Mouse (Mus musculus): ENCODE results near the gene Coq2. TPM values are rescaled to one million over a fixed set of nuclear protein-coding genes. Genes with fewer than 3 reads are reported as not detected.

Coq2 gene
- polyA plus RNA-seq, 1 experiment from 2014 or later, result 49.6 TPM

DNA sequence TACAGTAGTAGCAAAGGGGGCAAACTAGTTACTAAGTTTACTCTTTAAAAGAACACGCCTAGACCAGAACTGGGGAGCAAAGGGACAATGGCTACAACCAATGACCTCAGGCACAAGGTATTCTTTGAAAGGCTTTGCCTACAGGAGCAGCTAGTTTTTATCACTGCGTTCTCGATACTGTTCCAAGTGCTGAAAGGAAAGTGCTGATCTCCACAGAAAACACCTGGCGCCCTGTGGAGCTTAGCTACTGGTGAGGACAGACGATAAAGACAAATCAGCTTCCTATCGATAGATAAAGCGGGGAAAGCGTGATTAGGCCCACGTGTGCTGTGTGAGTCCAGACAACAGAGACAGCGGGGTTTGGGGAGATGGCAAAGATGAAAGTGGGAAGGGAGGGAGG is 26.9 kb downstream of the Coq2 start:
- Histone ChIP-seq H3K4me3 (ENCODE audit: low read length) (no peak overlapping the region), H3K27me3 (replicated peaks; ENCODE audit: control insufficient read depth, insufficient read depth, low read length) (no peaks in the 10 kb centered on the region), H3K4me1 (ENCODE audit: control insufficient read depth, insufficient read depth, low read depth, low read length) (no peaks in the 10 kb centered on the region), H3K27ac (ENCODE audit: low read depth, low read length) (no peak overlapping the region), H3K9me3 (ENCODE audit: control insufficient read depth, low read length) (no peaks in the 10 kb centered on the region), H3K36me3 (ENCODE audit: control insufficient read depth, insufficient read depth, low read length) (no peaks in the 10 kb centered on the region), H3K9ac (ENCODE audit: low read depth, low read length) (no peak overlapping the region), H3K4me2 (ENCODE audit: low read length) (no peak overlapping the region)
- WGBS, result 64% methylated on average over 10 of the region's 10 CpGs
- no peak for ATAC-seq

DNA sequence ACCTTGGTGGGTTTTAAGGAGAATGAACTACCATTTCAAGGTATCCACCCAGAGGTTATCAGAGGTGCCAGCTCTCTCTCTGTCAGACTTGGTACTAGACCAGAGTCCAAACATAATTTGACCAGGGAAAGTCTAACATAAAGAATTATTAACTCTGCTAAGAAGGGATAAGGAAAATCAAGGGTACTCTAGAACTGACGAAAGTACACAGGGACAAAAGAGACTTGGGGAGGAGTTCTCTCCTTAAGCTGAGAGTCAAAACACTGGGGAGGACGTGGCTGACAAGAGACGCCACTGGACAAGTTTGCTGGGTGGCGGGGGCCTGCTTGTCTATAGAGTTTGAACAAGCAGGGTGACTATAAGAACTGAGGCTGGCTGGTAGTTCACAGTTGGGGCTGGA is 28.4 kb downstream of the Coq2 start:
- WGBS, result 78% methylated on average over 4 of the region's 4 CpGs
- no peaks in the 10 kb centered on the region for H3K9me3 ChIP-seq (ENCODE audit: control insufficient read depth, low read length)
- no peaks in the 10 kb centered on the region for H3K4me1 ChIP-seq (ENCODE audit: control insufficient read depth, insufficient read depth, low read depth, low read length)
- H3K9ac ChIP-seq (ENCODE audit: low read depth, low read length), result no peak overlapping the region
- H3K4me2 ChIP-seq (ENCODE audit: low read length), result no peak overlapping the region
- no peaks in the 10 kb centered on the region for H3K36me3 ChIP-seq (ENCODE audit: control insufficient read depth, insufficient read depth, low read length)
- H3K4me3 ChIP-seq (ENCODE audit: low read length), result no peak overlapping the region
- H3K27ac ChIP-seq (ENCODE audit: low read depth, low read length), result no peak overlapping the region
- no peak for ATAC-seq
- H3K27me3 ChIP-seq (replicated peaks; ENCODE audit: control insufficient read depth, insufficient read depth, low read length), result no peaks in the 10 kb centered on the region

DNA sequence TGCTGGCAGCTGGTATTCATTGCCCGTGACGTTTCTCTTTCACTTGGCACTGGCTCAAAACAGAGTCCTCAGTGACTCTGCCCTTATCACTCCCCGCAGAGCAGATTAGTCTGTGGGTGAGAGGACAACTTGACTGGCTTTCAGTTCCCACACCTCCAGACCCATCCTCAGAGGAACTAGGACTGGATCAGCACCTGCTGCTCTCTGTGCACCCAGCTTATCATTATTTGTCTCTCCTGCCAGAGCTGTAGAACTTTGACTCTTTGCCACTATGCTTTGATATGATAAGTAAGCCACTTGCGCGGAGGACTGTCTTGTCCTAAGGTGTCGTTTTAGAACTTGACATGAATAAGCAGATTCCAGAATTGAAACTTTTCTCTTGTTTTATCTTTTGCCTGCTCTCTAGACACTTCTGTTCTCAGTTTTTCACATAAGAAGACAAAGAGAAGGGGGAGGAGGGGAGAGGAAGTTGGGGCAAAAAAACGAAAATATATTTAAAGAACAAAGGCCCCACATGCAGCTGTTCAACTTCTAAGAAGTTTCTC is 30.9 kb downstream of the Coq2 start:
- Histone ChIP-seq H3K9me3 (ENCODE audit: control insufficient read depth, low read length) (no peaks in the 10 kb centered on the region), H3K4me2 (ENCODE audit: low read length) (no peak overlapping the region), H3K36me3 (ENCODE audit: control insufficient read depth, insufficient read depth, low read length) (no peaks in the 10 kb centered on the region), H3K4me1 (ENCODE audit: control insufficient read depth, insufficient read depth, low read depth, low read length) (no peaks in the 10 kb centered on the region), H3K4me3 (ENCODE audit: low read length) (no peak overlapping the region), H3K27ac (ENCODE audit: low read depth, low read length) (no peak overlapping the region), H3K9ac (ENCODE audit: low read depth, low read length) (no peak overlapping the region), H3K27me3 (replicated peaks; ENCODE audit: control insufficient read depth, insufficient read depth, low read length) (no peaks in the 10 kb centered on the region)
- 72% methylated on average over 7 of the region's 7 CpGs for WGBS
- ATAC-seq, result no peak

DNA sequence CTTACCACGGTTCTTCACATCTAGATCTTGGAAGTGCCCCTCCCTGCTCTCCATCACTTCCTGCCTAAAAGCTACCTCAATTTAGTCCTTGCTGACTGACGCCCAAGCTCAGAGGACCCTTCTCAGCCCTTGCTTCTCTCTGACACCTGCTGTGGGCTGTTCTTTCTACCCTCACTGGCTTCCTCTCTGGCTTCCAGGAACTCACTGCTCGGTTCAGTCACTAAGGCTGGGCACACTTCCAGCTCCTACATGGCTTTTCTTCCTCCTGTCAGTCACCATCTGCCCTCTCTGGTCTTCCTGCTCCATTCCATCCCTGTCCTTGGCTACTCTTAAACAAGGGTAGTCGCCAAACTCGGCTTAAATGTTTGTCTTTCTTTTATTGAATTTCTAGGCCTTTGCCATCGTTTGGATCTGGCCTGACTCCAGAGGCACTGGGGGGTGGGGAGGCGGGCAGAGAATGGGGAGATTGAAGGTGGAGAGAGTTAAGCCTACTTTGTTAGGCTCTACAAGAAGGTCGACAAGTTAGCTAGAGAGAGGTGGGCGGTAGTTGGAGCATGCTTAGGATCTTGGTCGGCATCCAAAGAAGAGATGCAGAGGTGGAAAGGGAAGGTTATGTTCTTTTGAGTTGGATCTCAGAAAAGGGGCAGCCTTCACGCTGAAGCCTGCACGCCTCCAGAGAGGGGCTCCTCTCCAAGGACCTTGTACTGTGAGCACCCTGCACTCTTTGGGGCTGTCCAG is 31.5 kb downstream of the Coq2 start:
- Histone ChIP-seq H3K4me1 (ENCODE audit: control insufficient read depth, insufficient read depth, low read depth, low read length) (no peaks in the 10 kb centered on the region), H3K4me3 (ENCODE audit: low read length) (no peak overlapping the region), H3K27ac (ENCODE audit: low read depth, low read length) (no peak overlapping the region), H3K9me3 (ENCODE audit: control insufficient read depth, low read length) (no peaks in the 10 kb centered on the region), H3K9ac (ENCODE audit: low read depth, low read length) (no peak overlapping the region), H3K36me3 (ENCODE audit: control insufficient read depth, insufficient read depth, low read length) (no peaks in the 10 kb centered on the region), H3K27me3 (replicated peaks; ENCODE audit: control insufficient read depth, insufficient read depth, low read length) (no peaks in the 10 kb centered on the region), H3K4me2 (ENCODE audit: low read length) (no peak overlapping the region)
- 70% methylated on average over 12 of the region's 12 CpGs for WGBS
- 0 out of 2 replicates have a peak, but pooled peaks have one; percentile 40 for ATAC-seq

DNA sequence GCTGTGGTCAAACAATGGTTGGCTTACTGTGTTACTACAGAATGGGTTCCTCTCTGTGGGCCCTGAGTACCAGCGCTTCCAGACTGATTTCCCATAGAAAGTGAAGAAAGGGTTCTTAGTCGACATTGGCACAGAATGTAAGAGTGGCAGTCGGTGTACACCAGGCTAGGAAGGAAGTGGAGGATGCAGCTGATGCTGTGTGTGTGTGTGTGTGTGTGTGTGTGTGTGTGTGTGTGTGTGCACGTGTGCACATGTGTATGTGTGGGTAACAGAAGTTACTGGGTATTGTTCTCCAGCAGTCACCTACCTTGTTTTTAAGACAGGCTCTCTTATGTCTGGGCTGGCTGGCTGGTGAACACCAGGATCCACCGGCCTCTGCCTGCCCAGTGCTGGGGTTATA is 32.6 kb downstream of the Coq2 start:
- 85% methylated on average over 5 of the region's 5 CpGs for WGBS

DNA sequence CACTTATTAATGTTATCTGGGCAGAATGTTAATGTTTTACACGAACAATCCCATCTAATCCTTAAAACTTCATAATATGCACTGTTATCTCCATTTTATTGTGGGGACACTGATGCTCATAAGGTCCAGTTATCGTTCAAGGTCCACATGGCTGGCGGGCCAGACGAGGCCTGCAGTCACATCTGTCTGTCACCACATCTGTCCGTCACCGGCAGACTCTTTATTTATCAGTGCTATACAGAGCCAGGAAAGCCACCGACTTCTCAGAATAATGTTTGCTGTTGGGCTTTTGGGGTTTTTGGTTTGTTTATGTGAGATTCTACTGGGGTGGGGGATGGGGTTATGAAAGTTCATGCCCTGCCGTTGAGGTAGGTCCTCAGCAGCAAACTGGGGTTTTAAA is 36.5 kb downstream of the Coq2 start:
- no peaks in the 10 kb centered on the region for H3K9me3 ChIP-seq (ENCODE audit: control insufficient read depth, low read length)
- no peak for ATAC-seq
- no peak overlapping the region for H3K4me2 ChIP-seq (ENCODE audit: low read length)
- no peaks in the 10 kb centered on the region for H3K4me1 ChIP-seq (ENCODE audit: control insufficient read depth, insufficient read depth, low read depth, low read length)
- WGBS, result 89% methylated on average over 8 of the region's 8 CpGs
- no peak overlapping the region for H3K4me3 ChIP-seq (ENCODE audit: low read length)
- H3K27ac ChIP-seq (ENCODE audit: low read depth, low read length), result no peak overlapping the region
- no peak overlapping the region for H3K9ac ChIP-seq (ENCODE audit: low read depth, low read length)
- no peaks in the 10 kb centered on the region for H3K27me3 ChIP-seq (replicated peaks; ENCODE audit: control insufficient read depth, insufficient read depth, low read length)
- no peaks in the 10 kb centered on the region for H3K36me3 ChIP-seq (ENCODE audit: control insufficient read depth, insufficient read depth, low read length)

More for the DNA sequence above, 32.6 kb downstream of the Coq2 start:
- Histone ChIP-seq H3K27me3 (replicated peaks; ENCODE audit: control insufficient read depth, insufficient read depth, low read length) (no peaks in the 10 kb centered on the region), H3K27ac (ENCODE audit: low read depth, low read length) (no peak overlapping the region), H3K4me1 (ENCODE audit: control insufficient read depth, insufficient read depth, low read depth, low read length) (no peaks in the 10 kb centered on the region), H3K4me2 (ENCODE audit: low read length) (no peak overlapping the region), H3K9me3 (ENCODE audit: control insufficient read depth, low read length) (no peaks in the 10 kb centered on the region), H3K9ac (ENCODE audit: low read depth, low read length) (no peak overlapping the region), H3K36me3 (ENCODE audit: control insufficient read depth, insufficient read depth, low read length) (no peaks in the 10 kb centered on the region), H3K4me3 (ENCODE audit: low read length) (no peak overlapping the region)
- no peak for ATAC-seq

DNA sequence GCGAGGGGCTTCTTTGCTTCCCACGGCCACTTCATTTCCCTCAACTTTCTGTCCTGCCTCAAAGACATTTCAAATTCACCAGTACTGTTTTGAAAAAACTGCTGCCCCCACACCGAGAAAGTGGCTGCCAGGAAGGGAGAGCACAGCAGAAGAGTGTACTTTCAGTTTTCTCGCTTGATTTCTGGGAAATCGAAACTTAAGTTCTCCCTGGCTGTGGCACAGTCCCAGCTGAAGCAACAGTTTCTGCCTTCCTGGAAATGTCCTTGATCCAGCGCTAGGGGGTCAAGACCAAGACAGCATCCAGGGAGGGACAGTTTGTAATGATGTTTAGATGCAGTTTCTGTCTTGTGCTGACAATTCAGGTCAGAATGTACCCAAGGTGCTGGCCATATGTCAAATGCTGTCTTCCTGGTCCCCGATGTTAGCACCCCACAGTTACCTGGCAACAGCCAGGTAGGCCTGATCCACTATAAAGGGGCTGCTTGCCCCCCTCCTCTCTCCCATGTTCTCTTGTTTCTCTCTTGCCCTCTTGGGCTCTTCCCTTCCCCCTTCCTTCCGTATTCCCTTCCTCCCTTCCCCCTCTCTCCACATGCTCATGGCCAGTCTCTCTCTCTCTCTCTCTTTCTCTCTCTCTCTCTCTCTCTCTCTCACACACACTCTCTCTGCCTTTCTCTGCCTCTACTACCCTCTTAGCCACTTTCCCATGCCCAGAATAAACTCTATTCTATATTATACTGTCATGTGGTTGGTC is 38.0 kb downstream of the Coq2 start:
- Histone ChIP-seq H3K36me3 (ENCODE audit: control insufficient read depth, insufficient read depth, low read length) (no peaks in the 10 kb centered on the region), H3K9me3 (ENCODE audit: control insufficient read depth, low read length) (no peaks in the 10 kb centered on the region), H3K27me3 (replicated peaks; ENCODE audit: control insufficient read depth, insufficient read depth, low read length) (no peaks in the 10 kb centered on the region), H3K4me2 (ENCODE audit: low read length) (no peak overlapping the region), H3K4me3 (ENCODE audit: low read length) (no peak overlapping the region), H3K27ac (ENCODE audit: low read depth, low read length) (no peak overlapping the region), H3K4me1 (ENCODE audit: control insufficient read depth, insufficient read depth, low read depth, low read length) (no peaks in the 10 kb centered on the region), H3K9ac (ENCODE audit: low read depth, low read length) (no peak overlapping the region)
- WGBS, result 72% methylated on average over 8 of the region's 8 CpGs
- ATAC-seq, result no peak

DNA sequence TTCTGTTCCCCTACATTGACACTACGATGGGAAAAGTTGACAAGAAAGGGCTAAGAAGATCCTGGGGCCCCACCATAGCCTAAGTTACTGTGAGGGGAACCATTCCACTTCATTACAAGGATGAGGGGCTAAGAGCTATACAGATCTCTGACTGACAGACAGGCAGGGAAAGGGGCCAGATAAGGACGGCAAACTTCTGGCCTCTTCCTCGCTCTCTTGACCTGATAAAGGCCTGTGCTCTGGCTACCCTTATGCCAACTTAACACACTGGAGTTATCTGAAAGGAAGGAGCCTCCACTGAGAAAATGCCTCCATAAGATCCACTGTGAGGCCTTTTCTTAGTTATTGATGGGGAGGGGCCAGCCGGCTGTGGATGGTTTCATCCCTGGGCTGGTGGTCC is 39.0 kb downstream of the Coq2 start:
- H3K27ac ChIP-seq (ENCODE audit: low read depth, low read length), result no peak overlapping the region
- no peaks in the 10 kb centered on the region for H3K9me3 ChIP-seq (ENCODE audit: control insufficient read depth, low read length)
- H3K4me2 ChIP-seq (ENCODE audit: low read length), result no peak overlapping the region
- ATAC-seq, result no peak
- WGBS, result 95% methylated on average over 4 of the region's 4 CpGs
- no peak overlapping the region for H3K9ac ChIP-seq (ENCODE audit: low read depth, low read length)
- no peaks in the 10 kb centered on the region for H3K4me1 ChIP-seq (ENCODE audit: control insufficient read depth, insufficient read depth, low read depth, low read length)
- no peaks in the 10 kb centered on the region for H3K27me3 ChIP-seq (replicated peaks; ENCODE audit: control insufficient read depth, insufficient read depth, low read length)
- H3K36me3 ChIP-seq (ENCODE audit: control insufficient read depth, insufficient read depth, low read length), result no peaks in the 10 kb centered on the region
- no peak overlapping the region for H3K4me3 ChIP-seq (ENCODE audit: low read length)

DNA sequence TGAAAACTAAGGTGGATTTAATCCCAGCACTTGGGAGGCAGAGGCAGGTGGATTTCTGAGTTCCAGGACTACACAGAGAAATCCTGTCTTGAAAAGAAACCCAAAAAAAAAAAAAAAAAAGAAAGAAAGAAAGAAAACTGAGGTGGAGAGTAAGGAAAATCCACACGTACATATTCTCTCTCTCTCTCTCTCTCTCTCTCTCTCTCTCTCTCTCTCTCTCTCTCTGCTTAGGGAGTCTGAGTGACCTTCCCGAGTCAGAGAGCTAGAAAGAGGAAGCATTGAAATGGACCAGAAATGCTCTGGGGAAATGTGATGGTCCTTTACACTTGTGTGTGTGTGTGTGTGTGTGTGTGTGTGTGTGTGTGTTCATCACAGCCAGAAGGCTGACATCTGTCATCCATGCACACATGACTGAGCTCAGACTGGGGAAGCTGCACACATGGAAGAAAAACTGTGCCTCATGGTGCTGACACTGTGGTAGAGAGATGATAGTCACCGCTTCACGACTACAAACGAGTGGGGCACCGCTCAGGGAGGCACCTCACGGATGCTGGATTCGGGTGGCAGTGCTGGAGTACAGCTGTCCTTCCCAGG is 40.0 kb downstream of the Coq2 start:
- no peaks in the 10 kb centered on the region for H3K4me1 ChIP-seq (ENCODE audit: control insufficient read depth, insufficient read depth, low read depth, low read length)
- no peaks in the 10 kb centered on the region for H3K9me3 ChIP-seq (ENCODE audit: control insufficient read depth, low read length)
- WGBS, result 79% methylated on average over 8 of the region's 8 CpGs
- H3K9ac ChIP-seq (ENCODE audit: low read depth, low read length), result no peak overlapping the region
- H3K36me3 ChIP-seq (ENCODE audit: control insufficient read depth, insufficient read depth, low read length), result no peaks in the 10 kb centered on the region
- H3K4me2 ChIP-seq (ENCODE audit: low read length), result no peak overlapping the region
- no peak overlapping the region for H3K4me3 ChIP-seq (ENCODE audit: low read length)
- ATAC-seq, result no peak
- no peak overlapping the region for H3K27ac ChIP-seq (ENCODE audit: low read depth, low read length)
- no peaks in the 10 kb centered on the region for H3K27me3 ChIP-seq (replicated peaks; ENCODE audit: control insufficient read depth, insufficient read depth, low read length)

All from hindbrain, embryonic 16.5 days (tissue).